Mouse (Mus musculus) lung, postnatal 0 days (tissue): ENCODE results near the gene Ergic2.

ENCODE experiments used
- CTCF ChIP-seq: IDR thresholded peaks from 2 replicates; pipeline ENCODE4 v1.5.1; 2016; ENCODE audit warnings: antibody characterized with exemption, mild to moderate bottlenecking
- EP300 ChIP-seq: IDR thresholded peaks from 2 replicates; pipeline ENCODE4 v1.6.1; 2016; ENCODE audit warnings: antibody characterized with exemption, mild to moderate bottlenecking, control low read depth

DNA sequence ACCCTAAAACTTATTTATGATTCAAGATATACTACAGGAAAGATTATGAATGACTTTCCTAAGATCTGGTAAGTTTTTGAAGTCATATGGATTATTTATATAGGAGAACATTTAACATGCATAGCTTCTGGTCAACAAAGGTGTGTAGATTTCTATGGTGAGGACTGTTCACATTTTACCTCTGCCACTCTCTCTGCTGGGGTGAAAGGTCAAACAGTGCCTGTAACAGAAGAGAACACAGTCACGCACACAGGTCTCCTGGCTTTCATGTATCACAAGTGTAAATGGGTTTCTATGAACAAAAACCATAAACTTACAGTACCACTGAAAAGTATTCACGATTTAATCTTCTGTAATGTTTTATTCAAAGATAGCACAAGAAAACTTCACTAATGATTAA, 13.0 kb downstream of the Ergic2 start:
- TF ChIP-seq CTCF (no peak), EP300 (no peak)
